Mouse (Mus musculus): Measurements from ENCODE around the gene Drc1. TPM values are rescaled to one million over a fixed set of nuclear protein-coding genes. Genes with fewer than 3 reads are reported as not detected.

The Drc1 gene
- total RNA-seq, 2 experiments from 2014 or later = not detected

- Histone ChIP-seq H3K4me3 (no peak overlapping the region), H3K27ac (no peak overlapping the region)
- intact Hi-C loops (cut with DNase I) = no loop called here
- no peak for DNase-seq
- no peak for TF ChIP-seq CTCF (IDR thresholded peaks at IDR 0.05)
These were observed 22.4 kb upstream of the Drc1 start for GRCm38 (mm10) chr5:30258776-30259175.

GRCm38 (mm10) chr5:30270571-30271190, 10.5 kb upstream of the Drc1 start:
- no peak for TF ChIP-seq CTCF (IDR thresholded peaks at IDR 0.05)
- H3K27ac ChIP-seq = peak overlapping the region; percentile 53
- intact Hi-C loops (cut with DNase I) = no loop called here
- H3K4me3 ChIP-seq = no peak overlapping the region
- DNase-seq = peak; percentile 59

DNA sequence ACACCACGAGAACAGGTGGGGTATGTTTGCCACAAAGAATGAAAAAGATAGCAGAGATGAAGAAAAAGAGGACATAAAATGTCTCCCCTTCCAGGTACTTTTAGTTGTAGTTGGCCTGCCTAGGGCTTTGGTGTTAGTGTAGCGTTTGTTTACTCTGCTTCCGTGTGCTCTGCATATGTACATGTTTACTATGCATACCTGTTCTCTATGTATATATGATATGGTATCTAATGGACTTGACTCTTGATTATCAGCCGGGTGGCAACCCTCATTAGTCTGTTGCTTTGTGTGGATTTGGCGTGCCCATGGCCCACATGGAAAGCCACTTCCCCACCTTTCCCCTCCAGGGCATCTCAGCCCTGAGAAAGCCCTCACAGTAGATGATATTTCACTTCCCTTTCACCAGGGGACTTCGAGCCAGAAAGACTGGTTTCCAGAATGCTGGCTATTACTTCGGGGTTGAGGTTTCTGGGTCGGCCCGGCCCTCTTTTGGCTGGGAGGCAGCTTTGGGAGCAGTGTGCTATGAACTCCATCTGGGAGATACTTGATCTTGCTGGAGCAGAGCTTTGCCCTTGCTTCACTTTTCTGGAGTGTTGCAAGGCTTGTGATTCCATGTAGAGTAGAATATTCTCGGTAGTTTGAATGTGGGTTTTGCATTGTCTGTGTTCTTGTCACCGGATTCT, 9.4 kb upstream of the Drc1 start:
- TF ChIP-seq CTCF (IDR thresholded peaks at IDR 0.05) = no peak
- intact Hi-C loops (cut with DNase I) = no loop called here
- Histone ChIP-seq H3K27ac (peak overlapping the region; percentile 24; the same call in 1 of the 2 replicates), H3K4me3 (no peak overlapping the region)
- peak; percentile 83 for DNase-seq

- intact Hi-C loops (cut with DNase I) = no loop called here
- TF ChIP-seq CTCF (IDR thresholded peaks at IDR 0.05) = no peak
- Histone ChIP-seq H3K4me3 (no peak overlapping the region), H3K27ac (no peak overlapping the region)
- DNase-seq = no peak
These were observed 4.8 kb upstream of the Drc1 start for GRCm38 (mm10) chr5:30276361-30276760.

- intact Hi-C loops (cut with DNase I) = no loop called here
- no peak for DNase-seq
- TF ChIP-seq CTCF (IDR thresholded peaks at IDR 0.05) = no peak
- Histone ChIP-seq H3K27ac (no peak overlapping the region), H3K4me3 (no peak overlapping the region)
These were observed 2.2 kb upstream of the Drc1 start for GRCm38 (mm10) chr5:30278952-30279351.

DNA sequence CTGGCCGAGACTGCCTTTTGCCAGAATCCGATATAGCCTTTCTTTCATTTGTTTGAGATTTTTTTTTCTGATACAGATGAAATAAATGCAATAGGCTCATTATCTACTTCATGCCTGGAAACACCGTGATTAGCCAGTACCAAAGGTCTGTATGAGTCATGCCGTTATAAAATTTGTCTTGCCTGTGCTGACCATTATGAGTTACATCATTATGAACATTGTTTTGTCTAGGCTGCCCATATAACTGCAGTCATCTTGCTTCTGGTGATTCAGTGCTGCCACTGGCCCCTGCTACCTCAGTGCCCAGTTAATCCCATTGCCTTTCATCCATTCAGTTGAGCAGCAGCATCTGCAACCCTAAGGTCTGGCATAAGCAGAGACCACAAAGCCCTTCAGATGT, 1.7 kb upstream of the Drc1 start:
- DNase-seq = no peak
- Histone ChIP-seq H3K4me3 (no peak overlapping the region), H3K27ac (no peak overlapping the region)
- no peak for TF ChIP-seq CTCF (IDR thresholded peaks at IDR 0.05)
- intact Hi-C loops (cut with DNase I) = no loop called here

- TF ChIP-seq CTCF (IDR thresholded peaks at IDR 0.05) = no peak
- DNase-seq = no peak
- Histone ChIP-seq H3K4me3 (peak overlapping the region; percentile 64), H3K27ac (no peak overlapping the region)
- intact Hi-C loops (cut with DNase I) = no loop called here
These were observed 324 bp upstream of the Drc1 start for GRCm38 (mm10) chr5:30280864-30281263.

- TF ChIP-seq CTCF (IDR thresholded peaks at IDR 0.05) = no peak
- intact Hi-C loops (cut with DNase I) = no loop called here
- Histone ChIP-seq H3K4me3 (no peak overlapping the region), H3K27ac (no peak overlapping the region)
- no peak for DNase-seq
These were observed 5.0 kb downstream of the Drc1 start for GRCm38 (mm10) chr5:30285944-30286799.

- Histone ChIP-seq H3K4me3 (no peak overlapping the region), H3K27ac (no peak overlapping the region)
- intact Hi-C loops (cut with DNase I) = no loop called here
- TF ChIP-seq CTCF (IDR thresholded peaks at IDR 0.05) = no peak
- no peak for DNase-seq
These were observed 6.1 kb downstream of the Drc1 start for GRCm38 (mm10) chr5:30287106-30287882.

DNA sequence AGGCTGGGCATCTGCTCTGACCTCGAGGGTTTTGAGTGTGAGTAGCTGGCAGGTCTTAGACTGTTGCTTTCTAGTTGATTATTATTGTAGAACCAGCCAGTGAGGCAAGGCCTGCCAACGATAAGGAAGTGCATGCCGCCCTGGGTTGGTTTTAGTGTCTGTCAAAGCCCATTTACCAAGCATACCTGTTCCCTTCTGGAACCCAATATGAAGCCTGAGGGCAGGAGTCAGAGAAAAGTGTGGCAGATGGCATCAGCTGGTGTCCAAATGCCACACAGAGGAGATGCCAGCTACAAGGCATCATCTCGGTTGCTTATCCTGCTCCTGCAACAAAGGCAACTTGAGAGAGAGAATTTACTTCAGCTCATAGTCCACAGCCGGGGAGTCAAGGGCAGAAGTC, 59.6 kb downstream of the Drc1 start:
- H3K27ac ChIP-seq = no peak overlapping the region
- DNase-seq = no peak
- intact Hi-C loops (cut with DNase I) = no loop called here
- no peak overlapping the region for H3K4me3 ChIP-seq
- TF ChIP-seq CTCF (IDR thresholded peaks at IDR 0.05) = no peak

GRCm38 (mm10) chr5:30341601-30342365, 60.6 kb downstream of the Drc1 start:
- H3K27ac ChIP-seq = no peak overlapping the region
- intact Hi-C loops (cut with DNase I) = no loop called here
- DNase-seq = no peak
- TF ChIP-seq CTCF (IDR thresholded peaks at IDR 0.05) = no peak
- no peak overlapping the region for H3K4me3 ChIP-seq

GRCm38 (mm10) chr5:30342601-30343015, 61.4 kb downstream of the Drc1 start:
- TF ChIP-seq CTCF (IDR thresholded peaks at IDR 0.05) = no peak
- no peak for DNase-seq
- intact Hi-C loops (cut with DNase I) = no loop called here
- Histone ChIP-seq H3K27ac (no peak overlapping the region), H3K4me3 (peak overlapping the region; percentile 10; the same call in 1 of the 2 replicates)

All from gastrocnemius, adult 2 months (tissue).